Comparison of ENCODE assay signal across 35 mouse cellular contexts in the genomic region with DNA sequence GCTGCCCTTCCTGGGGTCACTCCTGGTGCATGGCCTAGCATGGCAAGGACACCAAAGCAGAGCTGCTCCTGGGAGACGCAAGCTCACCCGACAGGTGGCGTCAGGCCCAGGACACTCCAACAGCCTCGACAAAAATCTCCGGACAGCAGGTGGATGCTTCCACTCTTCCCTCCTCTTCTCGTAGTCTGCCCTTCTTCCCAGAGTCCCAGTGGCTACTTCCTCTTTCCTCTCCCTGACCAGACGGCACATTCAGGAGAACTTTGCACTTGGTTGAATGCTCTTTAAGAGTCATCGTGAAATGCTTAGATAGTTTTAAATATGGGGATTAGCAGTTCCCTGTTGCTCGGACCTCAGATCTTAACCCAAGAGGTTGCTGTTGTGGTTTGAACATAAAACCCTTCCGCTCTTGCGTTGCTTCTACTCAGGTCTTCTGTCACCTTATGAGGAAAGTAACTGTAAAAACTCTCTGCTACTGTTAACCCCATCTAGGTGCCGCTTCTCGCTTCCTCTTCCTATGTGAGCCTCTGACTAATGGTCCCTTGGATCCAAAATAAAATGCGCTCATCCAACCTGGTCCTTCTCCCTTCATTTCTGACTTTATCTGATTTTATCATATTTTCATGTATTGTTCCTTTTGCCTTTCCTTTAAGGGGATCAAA. TPM values are rescaled to one million over a fixed set of nuclear protein-coding genes. Genes with fewer than 3 reads are reported as not detected.
"Had no signal": no experiment of that assay in that cellular context is flagged by ENCODE, and none has a peak within 500 bp of the region (broad histone marks: within the 10 kb centered on the region; RNA-seq: fewer than 3 reads in every experiment).

No protein-coding gene starts in this region.

- H3K9ac ChIP-seq: heart, embryonic 13.5 days; heart, embryonic 15.5 days; hindbrain, embryonic 14.5 days; kidney, embryonic 15.5 days; limb, embryonic 12.5 days; liver, embryonic 13.5 days; liver, embryonic 15.5 days had no signal

- ATAC-seq: hindbrain, embryonic 16.5 days; inflammation-experienced regulatory T-cells, adult 6 months; intestine, embryonic 16.5 days had no signal

- H3K27me3 ChIP-seq: heart, embryonic 13.5 days; heart, embryonic 15.5 days; kidney, embryonic 15.5 days; limb, embryonic 12.5 days; liver, embryonic 13.5 days; liver, embryonic 15.5 days had no signal

- H3K9me3 ChIP-seq: heart, embryonic 13.5 days; heart, embryonic 15.5 days; kidney, embryonic 15.5 days; limb, embryonic 10.5 days; limb, embryonic 12.5 days; liver, embryonic 13.5 days; liver, embryonic 15.5 days had no signal

- DNase-seq: gastrocnemius, adult 2 months; gastrocnemius, postnatal 10 days; gastrocnemius, postnatal 25 days; heart, adult 18-20 months; heart, postnatal 14 days; heart, postnatal 36 days; kidney, adult 18-20 months; kidney, adult 9 months; kidney, postnatal 14 days; kidney, postnatal 4 days; liver, embryonic 13.5 days had no signal

- H3K27ac ChIP-seq: gastrocnemius, adult 2 months; heart, embryonic 13.5 days; heart, embryonic 15.5 days; hindbrain, embryonic 14.5 days; kidney, embryonic 15.5 days; kidney, postnatal 0 days; layer of hippocampus, adult 2 months; left cerebral cortex, adult 2 months; limb, embryonic 10.5 days; limb, embryonic 12.5 days; liver, embryonic 13.5 days; liver, embryonic 15.5 days had no signal

- H3K4me3 ChIP-seq: gastrocnemius, adult 2 months; heart, embryonic 13.5 days; heart, embryonic 15.5 days; kidney, embryonic 15.5 days; layer of hippocampus, adult 2 months; left cerebral cortex, adult 2 months; limb, embryonic 10.5 days; limb, embryonic 12.5 days; liver, embryonic 13.5 days; liver, embryonic 15.5 days had no signal

- H3K36me3 ChIP-seq: heart, embryonic 13.5 days; heart, embryonic 15.5 days; kidney, embryonic 15.5 days; limb, embryonic 10.5 days; limb, embryonic 12.5 days; liver, embryonic 13.5 days; liver, embryonic 15.5 days had no signal

- H3K4me2 ChIP-seq: heart, embryonic 11.5 days; heart, embryonic 13.5 days; heart, embryonic 15.5 days; hindbrain, embryonic 14.5 days; kidney, embryonic 15.5 days; limb, embryonic 12.5 days; liver, embryonic 11.5 days; liver, embryonic 13.5 days; liver, embryonic 15.5 days had no signal

RNA-seq across cellular contexts. Expression of a gene that starts 46.6 kb away (rescaled TPM):
- total RNA-seq: gastrocnemius, adult 2 months; gastrocnemius, postnatal 10 days; gastrocnemius, postnatal 25 days; gastrocnemius, postnatal 4 days; heart, adult 18-20 months; heart, postnatal 14 days; heart, postnatal 36 days; hematopoietic stem cell, adult 5-6 weeks; layer of hippocampus, adult 2 months; layer of hippocampus, postnatal 10 days; layer of hippocampus, postnatal 25 days; left cerebral cortex, adult 2 months; left cerebral cortex, postnatal 14 days; left cerebral cortex, postnatal 36 days had no signal
- polyA plus RNA-seq: frontal cortex, adult 2 months; heart, embryonic 11.5 days; heart, embryonic 13.5 days; heart, embryonic 15.5 days; heart, postnatal 0 days; hindbrain, embryonic 16.5 days; inflammation-experienced regulatory T-cells, adult 6 months; kidney, embryonic 15.5 days; kidney, postnatal 0 days; limb, embryonic 14.5 days; liver, embryonic 11.5 days had no signal
